Mouse (Mus musculus) heart, adult 2 months (tissue): ENCODE measurements around the gene Olfr545.

ENCODE experiments used
- CTCF ChIP-seq: fragments of 200-600 bp; IDR thresholded peaks from 2 replicates; pipeline ENCODE4 v1.8.1; 2022; ENCODE audit warnings: antibody characterized with exemption, mild to moderate bottlenecking, moderate library complexity
- EP300 ChIP-seq: fragments of 200-500 bp; IDR thresholded peaks from 2 replicates; pipeline ENCODE4 v1.6.1; 2011; ENCODE audit warnings: low read depth, low read length, control low read depth; ENCODE audit not compliant: insufficient read depth
- POLR2A ChIP-seq: fragments of 200-500 bp; IDR thresholded peaks from 2 replicates; pipeline ENCODE4 v1.6.1; 2011; ENCODE audit warnings: mild to moderate bottlenecking, low read depth, low read length, control low read depth; ENCODE audit not compliant: insufficient read depth

DNA sequence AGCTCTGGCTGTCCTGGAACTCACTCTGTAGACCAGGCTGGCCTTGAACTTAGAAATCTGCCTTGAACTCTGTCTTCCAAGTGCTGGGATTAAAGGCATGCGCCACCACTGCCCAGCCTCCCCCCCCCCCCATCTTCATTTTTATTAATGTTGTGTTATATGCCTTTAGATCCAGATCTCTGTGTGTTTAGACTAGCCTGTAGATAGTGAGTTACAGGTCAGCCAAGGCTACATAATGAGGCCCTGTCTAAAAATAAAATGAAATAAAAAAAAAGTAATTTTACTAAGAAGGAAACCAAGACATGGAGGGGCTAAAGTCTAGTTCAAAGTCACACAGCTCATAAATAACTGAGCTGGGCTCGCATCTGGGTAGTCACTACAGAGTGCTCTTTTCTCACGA, 20.4 kb downstream of the Olfr545 start:
- TF ChIP-seq CTCF: no peak
- no peak for TF ChIP-seq POLR2A
- no peak for TF ChIP-seq EP300
